Mouse (Mus musculus) forebrain, embryonic 10.5 days (tissue): ENCODE data around the gene Cux2. TPM values are rescaled to one million over a fixed set of nuclear protein-coding genes. Genes with fewer than 3 reads are reported as not detected.

Experiments
- DNase-seq: peaks from one replicate; pipeline ENCODE4 v3.0.0-alpha.2; 2017; ENCODE audit warnings: low spot score; ENCODE audit errors: extremely low spot score
- H3K27ac ChIP-seq: fragments of 300-500 bp; sonication (generic); 2 replicates; pipeline ENCODE4 v1.5.1; 2016; ENCODE audit warnings: mild to moderate bottlenecking
- H3K27me3 ChIP-seq: fragments of 300-500 bp; sonication (generic); 2 replicates; pipeline ENCODE4 v1.6.1; 2016; ENCODE audit warnings: mild to moderate bottlenecking; ENCODE audit not compliant: poor library complexity, severe bottlenecking
- H3K36me3 ChIP-seq: fragments of 300-500 bp; sonication (generic); replicated peaks from 2 replicates; pipeline ENCODE4 v1.6.1; 2016; ENCODE audit warnings: mild to moderate bottlenecking, moderate library complexity
- H3K4me1 ChIP-seq: fragments of 300-500 bp; sonication (generic); 2 replicates; pipeline ENCODE4 v1.6.1; 2016
- H3K4me3 ChIP-seq: fragments of 300-500 bp; sonication (generic); 2 replicates; pipeline ENCODE4 v1.5.1; 2016; ENCODE audit warnings: mild to moderate bottlenecking, moderate library complexity
- H3K9me3 ChIP-seq: fragments of 300-500 bp; sonication (generic); 2 replicates; pipeline ENCODE4 v1.6.1; 2016; ENCODE audit warnings: mild to moderate bottlenecking, moderate library complexity
- WGBS: fragments of 180-500 bp; shearing (Covaris S2); methylation state at CpG from one replicate; pipeline ENCODE4 v1.1.7; 2016; 5-methylcytosine and 5-hydroxymethylcytosine counted together
- polyA plus RNA-seq: library from polyadenylated mRNA; unstranded; fragments of >200 nt; fragmentation: Nextera tagmentation; extraction: Ambion mirVana; gene quantifications from 2 replicates; pipeline ENCODE4 v1.2.1, GENCODE M21; 2016

Cux2 gene
- polyA plus RNA-seq, 1 experiment from 2014 or later: 6.5 TPM

GRCm38 (mm10) chr5:122030640-122031039, 19.3 kb downstream of the Cux2 start:
- no peaks in the 10 kb centered on the region for H3K9me3 ChIP-seq
- H3K27me3 ChIP-seq: peaks cover 12% of the 10 kb centered on the region; the same call in 1 of the 2 replicates
- H3K27ac ChIP-seq: no peak overlapping the region
- peaks cover 7% of the 10 kb centered on the region; the same call in 1 of the 2 replicates for H3K36me3 ChIP-seq
- H3K4me3 ChIP-seq: no peak overlapping the region
- peaks cover 49% of the 10 kb centered on the region for H3K4me1 ChIP-seq
- 64% methylated on average over 11 of the region's 11 CpGs for WGBS
- no peak for DNase-seq

DNA sequence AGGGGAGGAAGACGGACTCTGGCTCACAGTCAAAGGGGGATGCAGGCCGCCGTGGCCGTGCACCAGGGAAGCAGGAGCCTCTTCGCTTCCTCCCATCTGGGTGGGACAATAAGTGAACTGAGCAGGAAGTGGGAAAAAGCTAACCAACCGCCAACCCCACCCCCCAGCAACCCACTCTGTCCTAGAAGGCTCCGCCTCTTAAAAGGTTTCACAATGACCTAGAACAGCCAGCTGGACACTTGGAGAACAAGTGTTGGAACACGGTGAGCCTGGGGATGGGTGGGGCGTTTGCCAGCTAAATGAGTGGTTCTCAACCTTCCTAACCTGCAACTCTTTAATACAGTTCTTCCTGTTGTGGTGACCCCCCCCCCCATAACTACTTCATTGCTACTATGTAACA, 23.1 kb downstream of the Cux2 start:
- peaks cover 16% of the 10 kb centered on the region for H3K4me1 ChIP-seq
- no peaks in the 10 kb centered on the region for H3K27me3 ChIP-seq
- no peak overlapping the region for H3K27ac ChIP-seq
- no peak for DNase-seq
- 87% methylated on average over 9 of the region's 9 CpGs for WGBS
- peaks cover 4% of the 10 kb centered on the region; the same call in 1 of the 2 replicates for H3K36me3 ChIP-seq
- peaks cover 13% of the 10 kb centered on the region for H3K9me3 ChIP-seq
- no peak overlapping the region for H3K4me3 ChIP-seq

- H3K27me3 ChIP-seq: no peaks in the 10 kb centered on the region
- 78% methylated on average over 7 of the region's 7 CpGs for WGBS
Observed at GRCm38 (mm10) chr5:122026284-122026683, 23.6 kb downstream of the Cux2 start.

DNA sequence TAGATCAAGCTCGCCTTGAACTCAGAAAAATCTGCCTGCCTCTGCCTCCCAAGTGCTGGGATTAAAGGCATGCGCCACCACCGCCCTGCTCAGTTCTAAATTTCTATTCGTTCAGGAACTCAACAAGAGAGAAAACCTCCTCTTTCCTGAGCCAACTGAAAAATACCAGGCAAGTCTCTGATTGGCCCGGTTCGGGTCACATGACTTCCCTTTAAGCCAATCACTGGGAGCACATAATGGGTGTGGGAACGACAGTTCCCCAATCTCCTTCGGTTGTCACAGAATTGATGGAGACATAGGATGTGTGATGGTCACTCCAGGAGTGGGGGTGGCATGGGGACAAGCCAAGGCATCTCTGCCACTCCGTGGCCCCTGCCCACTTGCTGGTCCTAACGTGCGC, 24.8 kb downstream of the Cux2 start:
- no peaks in the 10 kb centered on the region for H3K27me3 ChIP-seq
- no peak overlapping the region for H3K4me3 ChIP-seq
- peaks cover 3% of the 10 kb centered on the region; the same call in 1 of the 2 replicates for H3K4me1 ChIP-seq
- peaks cover 7% of the 10 kb centered on the region; the same call in 1 of the 2 replicates for H3K36me3 ChIP-seq
- 94% methylated on average over 11 of the region's 11 CpGs for WGBS
- no peak for DNase-seq
- peaks cover 15% of the 10 kb centered on the region for H3K9me3 ChIP-seq
- H3K27ac ChIP-seq: no peak overlapping the region

More at GRCm38 (mm10) chr5:122026284-122026683, 23.6 kb downstream of the Cux2 start:
- H3K4me1 ChIP-seq: peaks cover 11% of the 10 kb centered on the region
- H3K36me3 ChIP-seq: peaks cover 5% of the 10 kb centered on the region; the same call in 1 of the 2 replicates
- no peak for DNase-seq
- H3K9me3 ChIP-seq: peaks cover 13% of the 10 kb centered on the region
- no peak overlapping the region for H3K27ac ChIP-seq
- H3K4me3 ChIP-seq: no peak overlapping the region

- Histone ChIP-seq H3K9me3 (peaks cover 15% of the 10 kb centered on the region), H3K4me1 (peaks cover 50% of the 10 kb centered on the region), H3K27me3 (no peaks in the 10 kb centered on the region), H3K36me3 (peaks cover 3% of the 10 kb centered on the region; the same call in 1 of the 2 replicates), H3K4me3 (no peak overlapping the region), H3K27ac (peak overlapping the region; percentile 32)
- WGBS: 75% methylated on average over 17 of the region's 17 CpGs
- DNase-seq: no peak
Observed at GRCm38 (mm10) chr5:122019288-122019687, 30.6 kb downstream of the Cux2 start.

GRCm38 (mm10) chr5:122017778-122018177, 32.1 kb downstream of the Cux2 start:
- Histone ChIP-seq H3K9me3 (peaks cover 9% of the 10 kb centered on the region), H3K36me3 (peaks cover 3% of the 10 kb centered on the region; the same call in 1 of the 2 replicates), H3K27ac (peak overlapping the region; percentile 63), H3K27me3 (no peaks in the 10 kb centered on the region), H3K4me3 (no peak overlapping the region), H3K4me1 (peaks cover 57% of the 10 kb centered on the region)
- no peak for DNase-seq
- 77% methylated on average over 9 of the region's 9 CpGs for WGBS

- Histone ChIP-seq H3K36me3 (peaks cover 3% of the 10 kb centered on the region; the same call in 1 of the 2 replicates), H3K4me1 (peaks cover 57% of the 10 kb centered on the region), H3K27ac (peak overlapping the region; percentile 63), H3K4me3 (no peak overlapping the region), H3K27me3 (no peaks in the 10 kb centered on the region), H3K9me3 (peaks cover 4% of the 10 kb centered on the region)
- 81% methylated on average over 13 of the region's 13 CpGs for WGBS
- no peak for DNase-seq
Observed at GRCm38 (mm10) chr5:122017269-122017668, 32.6 kb downstream of the Cux2 start.

DNA sequence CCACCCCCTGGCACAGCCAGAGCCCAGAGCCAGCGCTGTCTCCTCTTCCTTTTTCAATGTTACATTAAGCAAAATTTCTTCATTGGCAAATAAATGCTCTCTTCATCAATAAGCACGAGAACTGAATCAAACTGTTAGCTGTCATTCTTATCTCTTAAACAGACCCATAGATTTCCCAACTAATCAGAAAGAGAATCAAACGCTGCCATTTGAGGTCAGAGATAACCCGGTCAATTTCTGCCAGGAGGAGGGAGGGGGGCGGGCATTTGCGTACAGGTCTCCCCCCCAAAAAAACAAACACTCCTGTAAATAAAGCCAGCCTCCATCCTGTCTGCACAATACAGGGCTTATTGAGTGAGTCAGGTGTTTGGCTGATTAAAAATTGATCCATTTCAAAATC, 33.2 kb downstream of the Cux2 start:
- H3K27me3 ChIP-seq: no peaks in the 10 kb centered on the region
- H3K9me3 ChIP-seq: peaks cover 3% of the 10 kb centered on the region; the same call in 1 of the 2 replicates
- peaks cover 61% of the 10 kb centered on the region for H3K4me1 ChIP-seq
- H3K36me3 ChIP-seq: 0 out of 2 replicates have a peak, but pooled peaks cover 3% of the 10 kb centered on the region
- 90% methylated on average over 6 of the region's 6 CpGs for WGBS
- no peak for DNase-seq
- no peak overlapping the region for H3K4me3 ChIP-seq
- no peak overlapping the region for H3K27ac ChIP-seq

GRCm38 (mm10) chr5:122015149-122015548, 34.8 kb downstream of the Cux2 start:
- Histone ChIP-seq H3K27ac (no peak overlapping the region), H3K9me3 (no peaks in the 10 kb centered on the region), H3K4me3 (no peak overlapping the region), H3K4me1 (peaks cover 68% of the 10 kb centered on the region), H3K36me3 (no peaks in the 10 kb centered on the region), H3K27me3 (no peaks in the 10 kb centered on the region)
- WGBS: 87% methylated on average over 17 of the region's 17 CpGs
- no peak for DNase-seq

DNA sequence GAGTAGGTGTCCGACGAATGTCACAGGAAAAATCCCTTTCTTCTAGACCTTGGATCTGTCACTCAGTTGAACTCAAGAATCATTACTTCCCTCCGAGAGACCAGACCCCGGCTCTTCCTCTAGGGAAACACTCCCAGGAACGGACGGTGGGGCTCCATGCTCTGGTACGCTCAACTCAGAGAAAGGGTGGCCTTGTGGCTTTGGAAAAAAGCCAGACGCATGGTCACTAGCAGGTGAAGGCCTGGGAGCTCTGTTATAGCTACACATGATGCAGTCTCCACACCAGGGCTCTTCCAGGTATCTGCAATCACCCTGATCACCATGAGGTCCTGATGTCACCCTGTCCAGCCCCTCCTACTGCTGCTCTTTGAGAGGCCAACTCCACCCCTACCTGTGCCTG, 35.2 kb downstream of the Cux2 start:
- no peaks in the 10 kb centered on the region for H3K9me3 ChIP-seq
- no peak overlapping the region for H3K27ac ChIP-seq
- no peaks in the 10 kb centered on the region for H3K36me3 ChIP-seq
- no peak overlapping the region for H3K4me3 ChIP-seq
- no peaks in the 10 kb centered on the region for H3K27me3 ChIP-seq
- DNase-seq: no peak
- 87% methylated on average over 8 of the region's 8 CpGs for WGBS
- peaks cover 67% of the 10 kb centered on the region for H3K4me1 ChIP-seq

GRCm38 (mm10) chr5:122011289-122011688, 38.6 kb downstream of the Cux2 start:
- H3K4me3 ChIP-seq: no peak overlapping the region
- peaks cover 20% of the 10 kb centered on the region; the same call in 1 of the 2 replicates for H3K9me3 ChIP-seq
- H3K27me3 ChIP-seq: no peaks in the 10 kb centered on the region
- WGBS: 33% methylated on average over 9 of the region's 9 CpGs
- H3K27ac ChIP-seq: no peak overlapping the region
- H3K36me3 ChIP-seq: peaks cover 8% of the 10 kb centered on the region
- DNase-seq: no peak
- H3K4me1 ChIP-seq: peaks cover 36% of the 10 kb centered on the region

- Histone ChIP-seq H3K27ac (no peak overlapping the region), H3K36me3 (peaks cover 14% of the 10 kb centered on the region), H3K4me3 (no peak overlapping the region), H3K4me1 (peaks cover 17% of the 10 kb centered on the region), H3K9me3 (peaks cover 22% of the 10 kb centered on the region; the same call in 1 of the 2 replicates), H3K27me3 (no peaks in the 10 kb centered on the region)
- 93% methylated on average over 10 of the region's 10 CpGs for WGBS
- no peak for DNase-seq
Observed at GRCm38 (mm10) chr5:122007946-122008441, 41.9 kb downstream of the Cux2 start.

- Histone ChIP-seq H3K4me1 (peaks cover 17% of the 10 kb centered on the region), H3K9me3 (peaks cover 21% of the 10 kb centered on the region; the same call in 1 of the 2 replicates), H3K36me3 (peaks cover 14% of the 10 kb centered on the region), H3K4me3 (no peak overlapping the region), H3K27me3 (no peaks in the 10 kb centered on the region), H3K27ac (no peak overlapping the region)
- 69% methylated on average over 6 of the region's 6 CpGs for WGBS
- DNase-seq: no peak
Observed at GRCm38 (mm10) chr5:122003460-122003859, 46.4 kb downstream of the Cux2 start.
